Mouse (Mus musculus): ENCODE measurements around the gene Gdf1.

Gene Gdf1

DNA sequence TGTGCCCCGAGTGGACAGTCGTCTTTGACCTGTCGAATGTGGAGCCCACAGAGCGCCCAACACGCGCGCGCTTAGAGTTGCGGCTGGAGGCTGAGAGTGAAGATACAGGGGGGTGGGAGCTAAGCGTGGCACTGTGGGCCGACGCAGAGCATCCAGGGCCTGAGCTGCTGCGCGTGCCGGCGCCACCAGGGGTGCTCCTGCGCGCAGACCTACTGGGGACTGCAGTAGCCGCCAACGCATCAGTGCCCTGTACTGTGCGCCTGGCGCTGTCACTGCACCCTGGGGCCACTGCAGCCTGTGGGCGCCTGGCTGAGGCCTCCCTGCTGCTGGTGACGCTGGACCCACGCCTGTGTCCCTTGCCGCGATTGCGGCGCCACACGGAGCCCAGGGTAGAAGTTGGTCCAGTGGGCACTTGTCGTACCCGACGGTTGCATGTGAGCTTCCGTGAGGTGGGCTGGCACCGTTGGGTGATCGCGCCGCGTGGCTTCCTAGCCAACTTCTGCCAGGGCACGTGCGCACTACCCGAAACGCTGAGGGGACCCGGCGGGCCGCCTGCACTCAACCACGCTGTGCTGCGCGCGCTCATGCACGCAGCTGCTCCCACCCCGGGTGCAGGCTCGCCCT, 1.2 kb downstream of the Gdf1 start:
- peak; percentile 33 to 60 for DNase-seq

DNA sequence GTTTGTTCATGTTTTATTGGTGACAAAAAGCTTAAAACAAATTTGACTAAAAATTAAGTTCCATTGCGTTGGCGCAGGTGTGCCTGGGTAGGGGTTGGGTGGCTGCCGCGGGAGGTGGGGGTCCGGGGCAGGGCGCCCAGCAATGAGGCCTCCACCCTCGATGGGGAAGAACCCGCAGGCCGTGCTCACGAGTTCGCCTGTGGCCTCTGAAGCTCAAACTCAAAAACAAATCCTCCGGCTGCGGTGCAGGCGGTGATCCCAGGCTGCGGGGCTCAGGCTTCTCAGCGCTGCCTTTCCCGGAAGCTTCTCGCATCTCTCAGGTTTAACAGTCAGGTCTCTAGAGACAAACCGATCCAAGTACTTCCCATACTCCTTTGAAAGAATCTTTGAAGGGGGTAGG, 1.9 kb downstream of the Gdf1 start:
- DNase-seq = peak in 1 of 2 experiments; percentile 43

DNA sequence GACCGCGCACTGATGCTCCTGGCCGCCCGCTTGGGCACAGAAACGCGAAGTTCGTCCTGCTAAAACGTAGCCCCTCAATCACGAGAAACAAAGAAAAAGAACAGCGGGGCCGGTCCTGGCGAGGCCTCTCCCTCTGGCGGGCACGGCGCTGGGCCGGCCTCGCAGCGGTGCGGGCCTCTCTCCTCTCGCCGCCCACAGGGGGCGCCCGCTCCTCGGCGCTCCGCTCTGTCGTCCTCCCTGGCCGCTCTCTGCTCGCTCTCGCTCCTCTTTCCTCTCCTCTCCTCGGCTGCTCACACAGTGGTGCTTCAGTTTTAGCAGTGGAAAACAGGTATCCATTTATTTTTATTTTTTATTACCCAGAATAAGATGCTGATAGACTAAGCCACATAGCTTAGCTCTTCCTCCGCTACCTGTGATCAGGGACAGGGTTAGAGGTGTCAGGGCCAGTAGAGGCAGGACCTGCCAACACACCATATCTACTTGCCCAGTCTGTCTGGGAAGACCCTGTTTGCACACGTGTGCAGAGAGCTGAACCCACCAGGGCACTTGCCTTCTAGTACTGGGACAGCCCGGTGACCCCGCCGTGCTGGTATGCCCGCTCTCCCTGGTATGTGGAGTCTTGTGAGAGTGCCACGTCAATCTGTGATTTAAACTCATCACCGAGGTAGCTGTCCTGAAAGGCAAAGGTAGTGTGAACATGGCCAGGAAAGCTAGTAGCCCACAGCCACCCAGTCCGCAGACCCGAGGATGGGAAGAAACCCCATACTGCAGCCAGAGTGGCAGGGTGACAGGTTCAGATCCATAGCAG, 2.7 kb downstream of the Gdf1 start:
- peak; percentile 81 to 93 for DNase-seq

DNA sequence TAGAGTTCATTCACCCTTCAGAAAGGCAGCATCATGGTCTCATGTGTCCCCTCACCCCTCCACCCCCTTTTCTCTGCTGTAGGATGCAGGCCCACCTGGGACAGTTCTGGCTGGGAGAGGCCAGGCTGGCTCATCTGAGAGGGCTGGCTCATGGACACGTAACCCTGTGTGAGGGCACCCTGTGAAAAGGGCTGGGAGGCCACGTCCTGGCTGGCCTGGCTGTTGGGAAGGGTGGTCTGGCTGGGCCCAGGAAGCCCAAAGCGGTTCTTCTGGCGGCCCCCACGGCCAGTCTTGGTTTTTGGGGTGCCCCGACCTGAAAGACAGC, 3.2 kb downstream of the Gdf1 start:
- DNase-seq = no peak

DNA sequence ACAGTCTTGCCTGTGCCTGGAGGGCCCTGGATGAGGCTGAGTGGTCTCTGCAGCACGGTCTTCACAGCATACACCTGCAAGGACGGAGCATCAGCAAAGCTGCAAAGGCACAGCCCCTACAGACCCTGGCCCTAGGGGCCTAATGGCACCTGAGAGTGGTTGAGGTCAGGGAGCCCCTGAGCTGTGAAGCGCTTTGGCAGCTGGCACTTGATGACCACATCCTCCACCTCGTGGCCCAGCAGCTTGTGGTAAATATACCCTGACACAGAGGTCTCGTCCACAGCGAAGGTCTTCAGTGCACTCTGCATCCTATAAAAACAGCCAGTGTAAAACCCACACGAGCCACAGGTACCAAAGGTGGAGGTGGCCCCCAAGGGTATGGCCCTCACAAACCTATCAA, 9.3 kb downstream of the Gdf1 start:
- DNase-seq = no peak

DNA sequence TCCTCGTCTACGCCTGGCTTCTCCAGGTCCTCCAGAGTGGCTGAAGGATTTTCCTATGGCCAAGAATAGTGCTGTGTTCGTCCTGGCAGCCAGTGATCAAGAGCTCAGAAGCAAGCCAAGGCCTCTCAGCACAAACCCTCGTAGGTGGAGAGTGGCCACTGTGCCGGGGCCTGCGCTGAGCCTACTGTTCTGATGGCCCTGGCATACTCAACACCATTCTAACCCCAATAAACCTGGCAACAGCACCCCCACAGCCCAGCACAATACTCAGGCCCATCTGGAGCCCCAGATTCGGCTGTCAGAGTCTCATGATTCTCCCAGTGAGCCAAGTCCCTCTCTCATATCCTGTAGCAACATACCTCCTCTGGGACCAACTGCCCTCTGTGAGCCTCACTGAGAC, 11.0 kb downstream of the Gdf1 start:
- peak; percentile 61 to 68 for DNase-seq

DNA sequence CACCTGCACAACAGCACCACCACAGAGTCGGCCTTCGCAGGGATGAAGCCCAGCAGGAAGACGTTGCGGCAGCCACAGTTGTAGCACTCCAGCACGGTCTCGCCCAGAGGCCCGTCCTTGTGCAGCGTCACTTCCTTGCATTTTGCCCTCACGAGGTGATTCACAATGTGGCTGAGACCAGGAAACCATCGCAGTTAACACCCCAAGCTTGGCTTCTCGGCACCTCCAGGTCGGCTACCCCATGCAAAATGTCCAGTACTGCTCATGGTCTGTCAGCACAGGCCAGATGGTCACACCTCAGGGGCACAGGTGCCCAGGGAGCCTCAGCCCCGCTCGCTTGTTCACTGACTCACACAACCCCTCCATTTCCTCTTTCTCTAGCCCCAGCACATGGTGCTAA, 12.4 kb downstream of the Gdf1 start:
- peak; percentile 70 to 73 for DNase-seq

DNA sequence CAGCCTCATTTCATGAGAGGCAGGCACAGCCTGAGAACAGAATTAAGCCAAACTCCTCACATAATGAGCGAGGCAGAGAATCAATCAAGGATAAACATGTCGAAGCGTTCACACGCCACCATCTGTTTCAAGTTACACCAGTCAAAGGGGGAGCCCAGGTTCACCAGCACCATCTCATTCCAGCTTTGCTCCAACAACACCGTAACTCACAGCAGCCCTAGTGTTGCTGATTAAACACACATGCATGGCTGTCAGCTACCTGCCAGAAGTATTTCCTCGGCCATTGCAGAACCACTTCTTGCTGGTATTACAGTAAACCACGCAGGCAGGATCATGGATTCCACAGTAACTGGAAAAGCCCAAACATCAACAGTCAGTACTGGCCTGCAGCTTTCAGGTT, 13.5 kb downstream of the Gdf1 start:
- no peak for DNase-seq

DNA sequence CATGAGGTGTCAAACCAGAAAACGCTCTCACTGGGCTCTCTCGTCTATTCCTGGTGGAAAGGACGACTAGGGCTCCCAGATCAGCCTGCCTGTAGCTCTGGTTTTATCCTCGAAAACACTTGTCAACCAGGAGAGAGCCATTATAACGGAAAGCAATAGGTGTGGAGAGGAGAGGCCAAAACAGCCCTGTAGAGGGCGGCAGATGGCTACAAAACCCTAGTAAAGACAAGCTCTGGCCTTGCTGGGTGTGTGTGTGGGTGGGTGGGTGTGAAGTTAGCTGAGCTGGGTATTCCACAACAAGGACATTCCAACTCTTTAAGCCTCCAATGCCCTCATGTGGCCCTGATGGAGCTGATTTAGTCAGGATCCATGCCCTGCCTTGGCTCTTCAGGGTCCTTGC, 14.1 kb downstream of the Gdf1 start:
- peak; percentile 66 to 72 for DNase-seq

DNA sequence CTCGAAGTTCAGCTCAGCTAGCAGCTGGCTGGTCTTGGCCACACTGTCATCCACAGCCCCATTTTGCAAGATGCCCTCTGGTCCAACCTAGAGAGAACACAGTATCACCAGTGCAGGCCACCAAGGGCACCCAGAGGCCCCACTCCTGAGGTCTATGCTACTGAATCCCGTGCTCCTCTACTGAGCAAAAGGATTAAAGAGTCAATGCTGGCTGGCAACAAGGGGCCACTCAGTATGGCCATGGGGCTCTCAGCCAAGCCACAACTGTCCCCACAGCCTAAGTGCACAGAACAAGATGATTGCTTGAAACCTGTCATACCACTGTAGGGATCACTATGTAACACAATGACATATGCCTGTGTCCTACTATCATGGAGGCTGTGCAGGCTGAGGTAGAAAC, 14.7 kb downstream of the Gdf1 start:
- no peak for DNase-seq

DNA sequence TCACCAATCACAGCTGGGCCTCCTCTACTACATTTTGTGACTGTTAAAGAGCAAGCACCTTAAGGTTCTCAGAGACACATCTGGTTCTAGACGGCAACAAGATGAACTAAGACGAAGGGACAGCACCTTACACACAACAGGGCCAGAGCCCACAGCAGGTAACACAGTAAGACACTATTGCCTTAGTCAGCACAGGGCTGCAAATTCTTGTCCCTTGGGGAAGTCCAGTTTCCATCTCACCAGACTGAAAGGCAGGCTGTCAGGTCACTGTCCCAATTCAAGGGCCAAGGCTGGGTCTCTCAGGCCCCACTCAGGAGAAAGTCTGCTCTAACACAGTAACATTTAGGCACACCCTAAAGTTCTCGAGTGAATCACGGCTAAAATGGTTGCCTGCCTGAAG, 17.8 kb downstream of the Gdf1 start:
- peak in 1 of 2 experiments; percentile 11 for DNase-seq

DNA sequence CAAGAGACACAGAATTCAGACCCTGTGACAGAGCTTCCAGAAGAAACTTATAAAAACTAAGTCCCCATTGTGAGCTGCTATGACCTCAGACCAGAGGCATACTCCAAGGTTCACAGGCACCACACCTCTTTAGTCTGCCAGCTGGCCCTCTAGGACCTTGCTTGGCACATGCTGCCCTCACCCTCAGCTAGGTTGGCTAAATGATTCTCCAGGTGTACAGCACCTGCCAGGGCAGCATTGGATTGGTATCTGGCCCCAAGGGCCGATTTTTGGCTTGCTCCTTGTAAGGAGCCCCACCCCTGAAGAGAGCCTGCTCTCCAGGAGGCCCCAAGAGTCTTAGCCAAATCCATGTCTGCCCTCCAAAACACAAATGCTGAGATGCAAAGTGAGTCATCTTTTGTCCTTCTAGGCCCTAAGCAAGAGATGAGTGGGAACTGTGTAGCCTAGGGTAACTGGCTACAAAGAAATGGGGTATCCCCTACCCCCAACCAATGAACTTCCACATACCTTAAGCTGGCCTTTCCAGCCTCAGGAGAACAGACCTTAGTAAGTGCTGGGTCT, 18.3 kb downstream of the Gdf1 start:
- DNase-seq = peak; percentile 22 to 39

DNA sequence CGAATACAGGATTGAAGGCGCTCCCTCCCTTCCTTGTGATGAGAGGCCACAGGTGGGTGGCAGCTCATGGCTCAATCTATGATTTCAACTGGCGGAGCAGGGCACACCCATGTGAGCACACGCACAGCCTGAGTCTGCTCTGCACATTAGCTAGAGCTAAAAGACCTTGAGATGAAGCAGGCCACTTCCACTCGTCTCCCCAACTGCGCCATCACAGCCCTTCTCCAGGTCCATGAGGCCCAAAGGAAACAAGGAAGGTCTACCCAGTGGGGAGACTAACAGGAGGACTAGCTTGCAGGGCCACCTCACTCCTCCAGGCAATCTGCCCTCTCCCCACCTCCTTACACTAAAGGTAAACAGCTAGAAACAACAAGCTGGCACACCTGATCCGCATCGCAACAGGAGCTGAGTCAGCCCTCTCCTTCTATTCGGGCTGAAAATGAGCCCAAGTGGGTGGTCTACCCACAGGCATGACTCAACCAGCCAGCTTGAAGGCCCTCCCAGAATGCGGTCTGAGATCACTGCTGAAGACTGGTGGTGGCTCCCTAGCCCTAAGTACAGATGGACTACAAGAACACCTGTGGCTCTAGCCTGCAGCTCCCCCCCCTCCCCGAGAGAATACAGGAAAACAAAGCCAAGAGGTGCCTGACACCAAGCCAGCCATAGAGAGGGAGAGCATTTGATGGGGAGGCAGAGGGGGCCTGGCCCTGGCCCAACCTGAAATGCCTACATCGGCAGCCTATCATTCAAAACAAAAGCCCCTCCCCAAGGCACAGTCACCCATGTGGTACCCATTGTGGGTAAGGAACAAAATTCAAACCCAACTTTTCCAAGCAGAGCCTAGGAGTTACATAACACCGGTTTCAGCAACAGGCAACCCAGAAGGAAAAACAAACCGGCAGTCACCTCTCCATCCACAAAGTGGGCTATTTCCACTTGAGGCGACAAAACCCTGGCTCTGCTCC, 21.7 kb downstream of the Gdf1 start:
- peak in 1 of 2 experiments; percentile 48 for DNase-seq

DNA sequence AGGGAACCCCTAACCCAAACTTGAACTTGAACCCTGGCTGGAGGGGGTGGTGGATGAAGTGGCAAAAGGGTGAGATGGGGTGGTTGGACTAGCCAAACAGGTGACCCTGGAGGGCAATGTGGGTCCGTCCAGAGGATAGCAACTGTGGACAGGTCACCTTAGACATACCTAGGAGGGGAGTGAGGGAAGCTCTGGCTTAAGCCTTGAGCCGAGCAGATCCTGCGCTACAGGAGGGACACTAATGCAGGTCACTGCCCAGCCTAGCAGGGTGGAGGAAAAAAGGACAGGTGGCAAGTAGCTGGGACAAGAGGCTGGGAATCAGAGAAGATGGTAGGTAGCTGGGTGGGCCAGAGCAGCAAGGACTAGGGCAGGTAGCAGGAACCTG, 22.4 kb downstream of the Gdf1 start:
- no peak for DNase-seq

DNA sequence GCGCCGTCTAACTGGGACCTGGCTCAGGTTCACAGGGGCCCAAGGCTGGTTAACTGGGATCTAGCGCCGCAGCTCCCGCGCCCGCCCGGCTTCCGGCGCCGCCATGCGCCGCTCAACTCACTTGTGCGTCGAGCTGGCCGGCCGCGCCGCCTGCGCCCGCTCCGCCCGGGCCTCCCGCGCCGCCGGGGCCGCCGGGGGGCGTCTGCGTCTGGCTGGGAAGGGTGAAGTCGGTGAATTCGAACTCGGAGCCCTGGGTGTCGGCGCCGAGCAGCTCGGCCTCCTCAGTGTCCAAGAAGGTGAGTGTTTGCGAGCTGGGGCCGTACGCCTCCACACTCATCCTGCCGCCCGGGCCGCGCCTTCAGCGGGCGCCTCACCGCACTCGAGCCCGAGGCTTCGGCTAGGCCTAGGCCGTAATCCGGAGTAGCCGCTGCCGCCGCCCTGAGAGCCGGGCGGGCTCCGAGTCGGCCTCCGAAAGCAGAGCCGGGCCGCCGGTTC, 23.1 kb downstream of the Gdf1 start:
- no peak for DNase-seq

DNA sequence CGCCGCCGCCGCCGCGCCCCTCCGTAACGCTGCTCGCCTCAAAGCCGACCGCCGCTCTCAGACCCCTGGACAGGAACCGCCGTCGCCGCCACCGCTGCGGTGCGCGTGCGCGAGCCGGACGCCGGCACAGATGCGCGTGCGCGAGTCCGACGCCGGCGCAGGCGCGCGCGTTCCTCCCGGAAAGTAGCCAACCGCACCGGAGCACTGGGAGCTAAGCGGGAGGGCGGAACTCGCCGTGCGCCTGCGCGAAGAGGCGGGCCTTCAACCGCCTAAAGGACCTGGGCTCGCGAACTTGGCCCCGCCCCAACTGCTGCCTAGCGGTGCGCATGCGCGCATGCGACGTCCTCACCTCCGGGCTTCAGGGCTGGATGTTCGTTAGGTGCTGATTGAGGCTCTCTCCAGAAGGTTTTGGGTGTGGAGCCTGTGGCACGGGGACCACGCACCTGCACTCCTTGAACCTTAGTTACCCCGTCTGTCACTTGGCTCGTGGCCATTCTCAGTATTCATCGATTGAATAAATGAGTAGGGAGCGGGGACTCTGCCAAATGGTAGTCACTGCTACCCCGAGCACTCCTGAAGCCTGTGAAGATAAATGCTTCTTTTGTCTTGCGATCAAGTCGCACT, 23.7 kb downstream of the Gdf1 start, which contains the start of gene Upf1:
Upf1 (minus strand) TSS at position 85 of the 624 bp plus-strand sequence.
- peak; percentile 100 for DNase-seq

DNA sequence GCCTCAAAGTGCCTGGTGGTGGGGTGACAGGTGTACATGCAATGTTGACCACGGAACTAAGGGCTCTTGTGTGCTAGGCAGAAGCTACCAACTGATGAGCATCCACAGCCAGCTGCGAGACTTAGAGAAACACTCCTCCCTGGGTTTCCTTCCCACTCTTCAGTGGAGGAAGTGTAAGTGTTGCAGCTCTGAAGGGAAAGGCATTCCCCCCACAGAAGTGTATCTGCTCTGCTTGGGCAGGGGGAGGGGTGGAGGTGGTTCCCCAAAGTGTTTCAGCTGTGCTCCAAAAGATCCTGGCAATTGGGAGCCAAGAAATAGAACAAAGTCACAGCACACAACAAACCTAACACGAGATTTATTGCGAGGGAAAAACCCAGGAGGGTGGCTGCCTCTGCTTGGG, 24.4 kb downstream of the Gdf1 start:
- DNase-seq = no peak

DNA sequence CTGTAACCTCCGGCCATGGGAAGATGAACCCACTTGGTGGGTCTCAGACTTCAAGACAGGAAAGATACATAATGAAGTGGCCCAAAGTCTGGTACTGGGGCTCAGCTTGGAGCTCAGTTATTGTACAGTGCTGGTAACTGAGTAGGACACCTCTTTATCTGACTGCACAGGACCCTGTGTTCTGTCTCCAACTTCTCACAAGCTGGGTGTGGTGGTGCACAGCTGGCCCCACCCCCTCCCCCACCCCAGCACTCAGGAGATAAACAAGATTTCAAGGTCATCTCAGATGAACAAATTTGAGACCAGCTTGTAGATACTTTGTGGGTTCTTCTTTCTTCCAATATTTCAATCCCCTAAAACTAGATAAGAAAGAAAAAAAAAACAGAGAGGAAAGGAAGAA, 26.5 kb downstream of the Gdf1 start:
- no peak for DNase-seq

DNA sequence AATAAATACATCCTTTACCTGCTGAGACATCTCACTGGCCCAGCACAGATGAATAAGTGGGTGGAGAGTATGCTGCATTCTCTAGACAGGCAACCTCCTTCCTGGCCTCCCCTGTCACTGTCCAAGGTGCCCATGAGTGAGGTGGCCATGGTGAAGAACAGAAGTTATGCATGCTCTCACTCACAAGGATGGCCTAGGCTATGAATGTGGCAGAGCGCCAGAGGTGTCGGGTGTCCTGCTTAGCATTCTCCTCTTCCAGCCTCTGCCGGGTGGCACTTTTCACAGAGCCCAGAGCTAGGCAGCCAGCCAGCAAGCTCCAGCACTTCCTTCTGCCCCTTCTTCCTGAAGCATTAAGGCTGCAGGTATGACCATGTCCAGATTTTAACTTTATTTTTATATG, 29.8 kb downstream of the Gdf1 start:
- DNase-seq = peak in 1 of 2 experiments; percentile 14

DNA sequence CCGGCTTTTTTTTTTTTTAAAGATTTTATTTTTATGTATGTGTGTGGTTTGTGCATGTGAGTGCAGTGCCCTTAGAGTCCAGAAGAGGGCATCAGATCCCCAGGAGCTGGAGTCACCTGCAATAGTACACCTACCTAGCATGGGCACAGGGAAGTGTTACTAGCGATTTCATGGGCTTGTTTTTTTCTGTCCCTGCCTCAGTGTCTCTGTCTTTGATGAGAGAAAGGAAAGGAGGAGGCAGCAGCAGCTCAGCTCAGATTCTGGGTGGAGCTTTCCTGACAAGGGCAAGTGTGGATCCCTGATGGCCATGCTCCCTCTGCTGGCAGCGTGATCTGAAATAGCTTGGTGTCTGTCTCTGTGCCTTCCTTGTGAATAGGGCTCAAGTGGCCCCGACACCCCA, 31.2 kb downstream of the Gdf1 start:
- peak in 1 of 2 experiments; percentile 29 for DNase-seq

DNA sequence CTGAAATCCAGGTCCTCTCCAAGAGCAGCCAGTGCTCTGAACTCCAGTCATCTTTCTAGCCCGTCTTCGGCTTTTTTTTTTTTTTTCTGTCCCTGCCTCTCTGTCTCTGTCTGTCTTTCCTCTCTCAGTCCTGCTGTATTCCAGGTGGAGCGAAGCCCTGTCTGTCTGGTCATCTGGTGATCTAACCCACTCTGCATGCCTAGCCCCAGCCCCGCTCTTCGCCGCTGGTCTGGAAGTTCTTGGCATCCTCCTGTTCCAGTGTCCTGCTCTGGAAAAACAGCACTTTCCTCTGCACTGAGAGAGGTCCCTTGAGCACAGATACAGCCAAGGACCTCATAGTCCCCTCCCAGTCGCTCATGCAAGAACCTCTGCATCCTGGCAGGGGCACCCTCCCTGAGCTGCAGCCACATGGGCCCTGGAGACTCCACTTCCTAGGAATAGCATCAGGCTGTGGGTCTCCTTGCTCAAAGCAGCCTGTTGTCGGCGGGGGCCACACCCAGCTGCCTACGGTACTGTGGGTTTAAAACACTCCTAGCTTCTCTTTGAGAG, 31.9 kb downstream of the Gdf1 start:
- no peak for DNase-seq

DNA sequence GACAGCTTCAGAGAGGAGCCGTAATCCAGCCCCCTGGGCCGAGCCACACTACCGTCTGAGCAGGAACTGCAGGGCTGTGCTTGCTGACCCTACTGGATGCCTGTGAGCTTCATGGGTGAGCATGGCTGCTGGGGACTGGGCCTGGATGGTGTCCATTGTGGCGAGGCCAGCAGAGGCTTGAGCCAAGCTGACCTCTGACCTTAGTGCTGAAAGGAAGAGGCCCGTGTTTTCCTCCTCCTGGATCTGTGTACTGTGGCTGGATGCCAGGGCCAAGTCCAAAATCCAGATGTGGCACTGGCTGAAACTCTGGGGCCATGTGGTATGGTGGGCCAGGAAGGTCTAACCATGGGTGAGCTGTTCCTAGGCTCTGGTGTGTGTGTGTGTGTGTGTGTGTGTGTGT, 34.4 kb downstream of the Gdf1 start:
- DNase-seq = no peak
